Mouse (Mus musculus) lung, postnatal 10 days (tissue): ENCODE data around the gene Pde3a.

Experiments
- DNase-seq: peaks from one replicate; pipeline ENCODE4 v3.0.0; 2021

Gene Pde3a

DNA sequence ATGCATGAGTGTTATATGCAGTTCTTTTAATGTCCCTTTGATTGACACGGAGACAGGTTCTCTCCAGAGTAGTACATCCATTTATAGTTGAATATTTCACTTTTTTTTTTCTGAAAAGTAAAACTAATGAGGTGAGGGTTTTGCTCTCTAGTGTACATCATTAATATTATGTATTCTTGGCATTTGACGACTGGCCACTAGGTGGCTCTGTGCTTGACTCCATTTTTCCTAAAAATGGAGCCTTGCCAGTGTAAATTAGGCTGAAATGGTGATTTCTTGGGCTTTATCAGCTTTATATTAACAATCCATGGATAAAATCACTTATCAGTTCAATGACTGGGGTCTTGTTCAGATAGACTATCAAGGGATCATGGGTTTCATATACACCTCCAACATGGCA, 82.4 kb downstream of the Pde3a start:
- DNase-seq = no peak

GRCm38 (mm10) chr6:141332613-141333165, 83.6 kb downstream of the Pde3a start:
- DNase-seq = no peak

- DNase-seq = peak; percentile 73
Measured at GRCm38 (mm10) chr6:141333245-141333644, 84.2 kb downstream of the Pde3a start.

GRCm38 (mm10) chr6:141335878-141336277, 86.8 kb downstream of the Pde3a start:
- DNase-seq = no peak

DNA sequence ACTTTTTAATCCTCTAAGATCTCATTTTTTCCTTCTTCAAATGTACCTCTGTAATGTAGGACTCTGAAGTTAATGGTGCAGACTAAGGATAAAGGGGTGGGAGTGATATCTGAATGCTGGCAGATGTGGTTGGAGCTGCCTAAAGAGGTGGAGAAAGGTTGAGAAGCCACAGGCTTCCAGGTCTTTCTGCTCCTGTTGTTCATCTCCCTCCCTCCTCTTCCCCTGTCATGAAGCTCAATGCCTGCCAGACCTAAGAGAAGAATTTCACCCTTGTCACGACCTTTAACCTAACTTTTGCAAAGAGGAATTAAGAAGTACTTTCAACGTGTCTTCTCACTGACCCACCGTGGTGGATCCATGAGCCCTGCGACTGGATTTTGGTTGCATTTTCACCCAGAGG, 87.4 kb downstream of the Pde3a start:
- no peak for DNase-seq

GRCm38 (mm10) chr6:141337673-141338072, 88.6 kb downstream of the Pde3a start:
- DNase-seq = peak; percentile 38

DNA sequence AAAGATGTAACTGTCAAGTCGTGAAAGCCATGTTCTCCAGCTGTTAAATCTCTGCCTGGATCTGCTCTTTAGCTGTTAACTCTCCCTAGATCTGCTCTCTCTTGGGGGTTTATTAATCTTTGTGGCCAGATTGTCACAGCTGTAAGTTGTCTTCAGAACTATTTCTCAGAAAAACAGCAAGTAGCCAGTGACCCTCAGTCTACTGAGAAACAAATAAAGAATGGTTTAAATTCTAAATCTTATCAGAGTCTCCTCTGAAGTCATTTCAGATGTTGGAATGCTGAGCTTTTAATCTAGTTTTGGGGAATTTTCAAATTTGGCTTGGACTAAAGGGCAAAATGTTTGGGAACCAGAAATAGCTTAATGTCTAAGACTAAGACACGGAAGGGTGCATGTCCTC, 92.3 kb downstream of the Pde3a start:
- no peak for DNase-seq

GRCm38 (mm10) chr6:141347870-141348269, 98.8 kb downstream of the Pde3a start:
- DNase-seq = no peak

GRCm38 (mm10) chr6:141348542-141348941, 99.5 kb downstream of the Pde3a start:
- DNase-seq = peak; percentile 33

GRCm38 (mm10) chr6:141350261-141350660, 101.2 kb downstream of the Pde3a start:
- no peak for DNase-seq

- DNase-seq = peak; percentile 54
Measured at GRCm38 (mm10) chr6:141352277-141352676, 103.2 kb downstream of the Pde3a start.

- no peak for DNase-seq
Measured at GRCm38 (mm10) chr6:141363664-141364063, 114.6 kb downstream of the Pde3a start.

DNA sequence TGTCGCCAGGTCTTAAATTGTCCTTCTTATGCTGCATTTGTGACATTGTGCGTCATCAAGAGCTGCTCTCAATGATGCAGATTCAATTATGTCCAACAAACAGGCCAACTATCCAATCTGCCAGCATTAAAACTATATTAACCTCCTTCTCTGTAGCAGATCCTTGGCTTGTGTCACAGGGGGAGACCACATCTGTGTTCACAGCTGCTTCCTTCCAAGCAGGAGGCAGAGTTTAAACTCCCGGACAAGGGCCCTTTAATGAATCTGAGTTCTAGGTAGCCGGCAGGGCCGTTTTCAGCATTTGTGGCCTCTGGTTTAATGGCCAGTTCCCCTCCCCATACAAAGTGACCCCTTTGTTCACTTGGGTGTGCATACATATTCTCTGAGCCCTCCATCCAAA, 118.0 kb downstream of the Pde3a start:
- DNase-seq = no peak

- DNase-seq = peak; percentile 22
Measured at GRCm38 (mm10) chr6:141372697-141373096, 123.6 kb downstream of the Pde3a start.

- peak; percentile 22 for DNase-seq
Measured at GRCm38 (mm10) chr6:141374469-141375057, 125.5 kb downstream of the Pde3a start.

GRCm38 (mm10) chr6:141375155-141375554, 126.1 kb downstream of the Pde3a start:
- no peak for DNase-seq

DNA sequence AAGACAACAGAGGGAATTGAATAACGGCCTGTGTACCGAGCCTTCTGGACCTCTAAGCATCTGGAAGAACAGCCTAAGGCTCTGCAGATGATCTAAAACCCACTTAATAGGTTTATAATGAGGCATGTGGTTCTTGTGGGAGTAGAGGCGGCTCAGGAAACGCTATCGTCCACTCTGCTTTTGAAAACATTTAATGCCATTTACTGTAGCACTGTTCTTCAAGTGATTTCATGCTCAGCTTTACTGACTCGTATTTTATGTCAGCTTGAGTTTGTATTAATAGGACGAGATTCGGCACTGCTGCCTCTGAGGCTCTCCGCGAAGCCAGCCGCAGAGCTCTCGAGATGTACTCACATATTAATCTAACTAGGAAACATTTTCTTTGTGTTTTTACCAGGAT, 131.9 kb downstream of the Pde3a start:
- DNase-seq = no peak

DNA sequence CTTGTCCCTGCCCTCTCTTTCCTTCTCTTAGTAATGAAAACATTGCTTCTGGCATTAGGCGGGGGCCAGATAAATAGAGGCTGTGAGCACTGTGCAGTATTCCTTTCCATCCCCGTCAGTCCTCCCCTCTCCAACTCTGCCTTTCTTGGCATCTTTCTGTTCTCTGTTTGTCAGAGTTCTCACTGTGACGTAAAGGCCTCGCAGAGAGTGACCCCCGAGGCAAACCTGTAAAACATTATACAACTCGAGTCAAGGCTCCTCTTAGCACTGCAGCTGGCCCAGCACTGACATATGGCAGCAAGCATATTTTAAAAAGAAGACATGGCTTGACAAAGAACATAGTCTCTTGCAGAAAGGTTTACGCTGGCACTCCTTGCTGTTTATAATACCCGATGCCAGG, 132.4 kb downstream of the Pde3a start:
- peak; percentile 9 for DNase-seq

- DNase-seq = no peak
Measured at GRCm38 (mm10) chr6:141381881-141382370, 132.9 kb downstream of the Pde3a start.

GRCm38 (mm10) chr6:141388104-141388503, 139.0 kb downstream of the Pde3a start:
- DNase-seq = no peak

GRCm38 (mm10) chr6:141395926-141396325, 146.9 kb downstream of the Pde3a start:
- no peak for DNase-seq

DNA sequence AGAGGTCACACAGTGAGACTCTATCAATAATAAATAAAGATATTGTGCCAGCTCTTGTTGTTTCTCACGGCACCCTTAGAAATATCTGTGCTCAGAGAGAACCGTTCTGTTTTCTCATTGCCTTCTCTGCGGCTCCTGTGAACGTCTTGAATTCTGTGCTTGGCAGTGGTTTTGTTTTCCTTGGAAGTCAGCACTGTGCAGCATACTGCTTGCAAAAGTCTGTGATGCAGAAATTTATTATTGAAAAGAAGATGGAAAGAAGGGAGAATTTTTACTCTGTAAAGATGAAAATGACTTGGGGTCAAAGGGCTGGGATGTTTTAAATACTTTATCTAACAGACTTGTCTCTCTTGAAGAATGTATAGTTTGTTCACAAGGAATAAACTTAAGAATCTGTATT, 150.3 kb downstream of the Pde3a start:
- no peak for DNase-seq

GRCm38 (mm10) chr6:141403943-141404342, 154.9 kb downstream of the Pde3a start:
- no peak for DNase-seq

DNA sequence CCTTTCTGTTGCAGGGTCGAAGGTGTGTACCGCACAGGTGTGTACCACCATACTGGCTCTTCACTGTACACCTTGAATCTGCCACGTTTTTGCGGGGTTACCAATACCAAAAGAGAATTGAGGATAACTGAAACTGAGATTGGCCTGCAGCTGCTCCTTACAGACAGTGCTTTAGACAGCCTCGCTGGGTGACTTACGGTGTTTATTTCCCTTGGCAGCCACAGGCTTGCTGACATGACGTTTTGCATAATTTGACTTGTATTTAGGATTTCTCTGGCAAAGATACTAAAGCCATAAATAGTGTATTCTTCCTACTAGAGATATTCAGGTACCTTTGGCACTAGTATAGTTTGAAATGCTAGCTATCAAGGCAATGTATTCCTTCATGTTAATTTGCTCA, 155.6 kb downstream of the Pde3a start:
- no peak for DNase-seq

GRCm38 (mm10) chr6:141405496-141405895, 156.4 kb downstream of the Pde3a start:
- no peak for DNase-seq
